Mouse (Mus musculus): ENCODE measurements around the gene Col7a1. TPM values are rescaled to one million over a fixed set of nuclear protein-coding genes. Genes with fewer than 3 reads are reported as not detected.

The Col7a1 gene
- polyA plus RNA-seq, 1 experiment, result 7.9 TPM

DNA sequence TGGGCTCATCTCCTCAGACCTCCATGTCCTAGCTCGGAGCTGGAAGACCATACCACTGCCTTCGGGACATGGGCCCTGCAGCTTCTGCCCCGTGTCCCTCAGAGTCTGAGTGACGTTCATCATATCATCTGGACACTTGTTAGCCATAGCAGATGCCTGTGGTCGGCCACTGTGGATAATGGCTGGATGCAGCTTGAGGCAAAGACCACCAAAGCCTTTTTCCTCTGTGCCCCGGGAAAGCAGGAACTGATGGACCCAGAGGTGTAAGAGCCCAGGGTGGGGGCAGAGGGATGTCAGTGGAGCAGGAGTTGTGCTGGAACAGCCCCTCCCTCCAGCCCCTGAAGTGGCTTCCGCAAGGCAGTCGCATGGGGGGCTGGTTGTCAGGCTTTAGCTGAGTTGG is 78.3 kb downstream of the Col7a1 start:
- no peaks in the 10 kb centered on the region for H3K27me3 ChIP-seq (ENCODE audit: control insufficient read depth, insufficient read depth, low read length)
- H3K4me1 ChIP-seq (replicated peaks; ENCODE audit: control insufficient read depth, insufficient read depth, low read length), result peaks cover 3% of the 10 kb centered on the region; the same call in 1 of the 2 replicates
- H3K4me3 ChIP-seq (ENCODE audit: control insufficient read depth, insufficient read depth, low read length), result no peak overlapping the region
- no peaks in the 10 kb centered on the region for H3K36me3 ChIP-seq (ENCODE audit: control insufficient read depth, insufficient read depth, low read length)
- 97% methylated on average over 8 of the region's 8 CpGs for WGBS
- no peak for DNase-seq
- H3K27ac ChIP-seq (ENCODE audit: control insufficient read depth, insufficient read depth, low read length), result no peak overlapping the region
- TF ChIP-seq CTCF (IDR thresholded peaks at IDR 0.05; ENCODE audit: borderline replicate concordance, control insufficient read depth, extremely low read depth, insufficient read depth, low read length, poor library complexity), result no peak
- no peak for TF ChIP-seq POLR2A (IDR thresholded peaks at IDR 0.05; ENCODE audit: control insufficient read depth, extremely low read depth, insufficient read depth, low read length, poor library complexity)

DNA sequence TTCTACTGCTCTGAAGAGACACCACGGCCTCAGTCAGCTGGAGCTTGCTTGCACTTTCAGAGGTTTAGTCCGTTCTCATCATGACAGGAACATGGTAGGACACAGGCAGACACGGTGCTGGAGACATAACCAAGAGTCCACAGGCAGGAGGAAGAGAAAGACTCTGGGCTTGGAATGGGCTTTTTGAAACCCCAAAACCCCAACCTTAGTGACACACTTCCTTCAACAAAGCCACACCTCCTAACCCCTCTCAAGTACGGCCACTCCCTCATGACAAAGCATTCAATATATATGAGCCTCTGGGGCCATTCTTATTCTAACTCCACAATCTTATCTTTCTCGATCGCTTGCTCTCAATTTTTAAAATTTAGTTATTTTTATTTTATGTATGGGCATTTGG is 79.0 kb downstream of the Col7a1 start:
- WGBS, result 76% methylated on average over 6 of the region's 6 CpGs
- H3K4me3 ChIP-seq (ENCODE audit: control insufficient read depth, insufficient read depth, low read length), result no peak overlapping the region
- H3K36me3 ChIP-seq (ENCODE audit: control insufficient read depth, insufficient read depth, low read length), result no peaks in the 10 kb centered on the region
- no peak for TF ChIP-seq POLR2A (IDR thresholded peaks at IDR 0.05; ENCODE audit: control insufficient read depth, extremely low read depth, insufficient read depth, low read length, poor library complexity)
- no peak for TF ChIP-seq CTCF (IDR thresholded peaks at IDR 0.05; ENCODE audit: borderline replicate concordance, control insufficient read depth, extremely low read depth, insufficient read depth, low read length, poor library complexity)
- DNase-seq, result no peak
- H3K4me1 ChIP-seq (replicated peaks; ENCODE audit: control insufficient read depth, insufficient read depth, low read length), result peaks cover 3% of the 10 kb centered on the region; the same call in 1 of the 2 replicates
- no peak overlapping the region for H3K27ac ChIP-seq (ENCODE audit: control insufficient read depth, insufficient read depth, low read length)
- H3K27me3 ChIP-seq (ENCODE audit: control insufficient read depth, insufficient read depth, low read length), result no peaks in the 10 kb centered on the region

Other genes with a start within 250 kb of the Col7a1 start
- 148 and 163 TPM in 2 replicates for gene Ip6k2, start 169.8 kb upstream of the Col7a1 start, polyA plus RNA-seq (2012; rRNA removed)
- 24.4 and 30.0 TPM in 2 replicates for gene Nckipsd, start 145.2 kb upstream of the Col7a1 start, polyA plus RNA-seq (2012; rRNA removed)
- gene Celsr3, start 127.3 kb upstream of the Col7a1 start, polyA plus RNA-seq (2012; rRNA removed), result 0.09 and 0.26 TPM in 2 replicates
- 29.4 and 38.2 TPM in 2 replicates for gene Slc26a6, start 100.3 kb upstream of the Col7a1 start, polyA plus RNA-seq (2012; rRNA removed)
- 0.47 and 0.75 TPM in 2 replicates for gene Tmem89, start 39.0 kb upstream of the Col7a1 start, polyA plus RNA-seq (2012; rRNA removed)
- gene Uqcrc1, start 17.0 kb upstream of the Col7a1 start, polyA plus RNA-seq (2012; rRNA removed), result 554 and 681 TPM in 2 replicates
- 0.40 and 1.3 TPM in 2 replicates for gene Ucn2, start 32.4 kb downstream of the Col7a1 start, polyA plus RNA-seq (2012; rRNA removed)
- gene Pfkfb4, start 38.2 kb downstream of the Col7a1 start, polyA plus RNA-seq (2012; rRNA removed), result 13.4 and 15.1 TPM in 2 replicates
- gene Shisa5, start 85.0 kb downstream of the Col7a1 start, polyA plus RNA-seq (2012; rRNA removed), result 2,502 and 2,648 TPM in 2 replicates
- 210 and 228 TPM in 2 replicates for gene Trex1, start 106.1 kb downstream of the Col7a1 start, polyA plus RNA-seq (2012; rRNA removed)
- 37.9 and 39.9 TPM in 2 replicates for gene Atrip, start 120.5 kb downstream of the Col7a1 start, polyA plus RNA-seq (2012; rRNA removed)
- gene Ccdc51, start 128.9 kb downstream of the Col7a1 start, polyA plus RNA-seq (2012; rRNA removed), result 11.7 and 11.9 TPM in 2 replicates
- 31.4 and 52.2 TPM in 2 replicates for gene Tma7, start 129.0 kb downstream of the Col7a1 start, polyA plus RNA-seq (2012; rRNA removed)
- gene Plxnb1, start 141.8 kb downstream of the Col7a1 start, polyA plus RNA-seq (2012; rRNA removed), result 22.4 and 25.6 TPM in 2 replicates
- gene Fbxw21, start 208.5 kb downstream of the Col7a1 start, polyA plus RNA-seq (2012; rRNA removed), result not detected in 2 replicates
- gene Fbxw13, start 242.4 kb downstream of the Col7a1 start, polyA plus RNA-seq (2012; rRNA removed), result 0.07 TPM in 1 of 2 replicates, not detected in the other

Measured in thymus, adult 2 months (tissue).